Mouse (Mus musculus) lung, postnatal 0 days (tissue): ENCODE results near the gene Hist1h3g. TPM values are rescaled to one million over a fixed set of nuclear protein-coding genes. Genes with fewer than 3 reads are reported as not detected.
A peak's percentile ranks its signal among the peaks of the same experiment; 100 is the strongest.

Experiments used
- ATAC-seq: fragments of 200-750 bp; cut with Nextera tagmentation; 2 replicates; pipeline ENCODE4 v1.8.0; 2017; ENCODE audit warnings: moderate library complexity
- DNase-seq: peaks from one replicate; pipeline ENCODE4 v3.0.0-alpha.2; 2016; ENCODE audit warnings: low spot score
- H3K27ac ChIP-seq: fragments of 300-500 bp; sonication (generic); 2 replicates; pipeline ENCODE4 v1.5.1; 2014; ENCODE audit warnings: antibody characterized with exemption, mild to moderate bottlenecking, low read length, mixed read lengths
- H3K27me3 ChIP-seq: fragments of 300-500 bp; sonication (generic); replicated peaks from 2 replicates; pipeline ENCODE4 v1.6.1; 2014; ENCODE audit warnings: low read length, mixed read lengths; ENCODE audit not compliant: insufficient read depth
- H3K36me3 ChIP-seq: fragments of 300-500 bp; sonication (generic); 2 replicates; pipeline ENCODE4 v1.6.1; 2014; ENCODE audit warnings: low read length, mixed read lengths; ENCODE audit not compliant: insufficient read depth
- H3K4me1 ChIP-seq: fragments of 300-500 bp; sonication (generic); 2 replicates; pipeline ENCODE4 v1.6.1; 2014; ENCODE audit warnings: antibody characterized with exemption, low read depth, low read length, mixed read lengths; ENCODE audit not compliant: insufficient read depth
- H3K4me2 ChIP-seq: fragments of 300-500 bp; sonication (generic); replicated peaks from 2 replicates; pipeline ENCODE4 v1.6.1; 2014; ENCODE audit warnings: low read depth, mild to moderate bottlenecking, low read length, moderate library complexity, mixed read lengths
- H3K4me3 ChIP-seq: fragments of 300-500 bp; sonication (generic); 2 replicates; pipeline ENCODE4 v1.5.1; 2014; ENCODE audit warnings: low read depth, low read length
- H3K9ac ChIP-seq: fragments of 300-500 bp; sonication (generic); replicated peaks from 2 replicates; pipeline ENCODE4 v1.6.1; 2014; ENCODE audit warnings: low read depth, mild to moderate bottlenecking
- H3K9me3 ChIP-seq: fragments of 300-500 bp; sonication (generic); 2 replicates; pipeline ENCODE4 v1.6.1; 2016; ENCODE audit warnings: low read length, mixed read lengths
- CTCF ChIP-seq: IDR thresholded peaks from 2 replicates; pipeline ENCODE4 v1.5.1; 2016; ENCODE audit warnings: antibody characterized with exemption, mild to moderate bottlenecking
- EP300 ChIP-seq: IDR thresholded peaks from 2 replicates; pipeline ENCODE4 v1.6.1; 2016; ENCODE audit warnings: antibody characterized with exemption, mild to moderate bottlenecking, control low read depth
- WGBS: fragments of 180-500 bp; shearing (Covaris S2); extraction: QIAGEN DNeasy Blood & Tissue Kit; methylation state at CpG from one replicate; pipeline ENCODE4 v1.1.7; 2014; 5-methylcytosine and 5-hydroxymethylcytosine counted together
- polyA plus RNA-seq: library from polyadenylated mRNA; unstranded; fragments of >200 nt; fragmentation: Nextera tagmentation; extraction: Ambion mirVana; gene quantifications from 2 replicates; pipeline ENCODE4 v1.2.1, GENCODE M21; 2015

Gene Hist1h3g
- polyA plus RNA-seq, 1 experiment from 2014 or later: 0.80 TPM

DNA sequence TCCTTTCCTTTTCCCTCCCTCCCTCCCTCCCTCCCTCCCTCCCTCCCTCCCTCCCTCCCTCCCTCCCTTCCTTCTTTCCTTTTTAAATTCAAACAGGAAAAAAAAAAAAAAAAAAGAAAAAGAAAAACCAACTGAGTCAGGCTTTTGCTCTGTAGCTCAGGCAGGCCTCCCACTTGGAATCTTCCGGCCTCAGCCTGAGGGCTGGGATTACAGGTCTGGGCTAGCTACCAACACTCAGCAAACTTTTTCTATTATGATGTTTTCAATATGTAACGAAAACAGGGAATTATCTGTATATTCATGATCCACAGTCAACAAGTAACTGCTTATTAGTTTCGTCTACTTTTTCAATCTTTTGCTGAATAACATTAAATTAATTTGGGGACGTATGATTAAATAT, 32.3 kb upstream of the Hist1h3g start:
- DNase-seq (no peak), ATAC-seq (no peak)
- TF ChIP-seq EP300 (no peak), CTCF (no peak)
- no peak overlapping the region for H3K4me3 ChIP-seq
- WGBS: 66% methylated on average over 4 of the region's 4 CpGs
- no peak overlapping the region for H3K4me2 ChIP-seq
- H3K9me3 ChIP-seq: no peaks in the 10 kb centered on the region
- no peak overlapping the region for H3K27ac ChIP-seq
- no peaks in the 10 kb centered on the region for H3K4me1 ChIP-seq
- no peak overlapping the region for H3K9ac ChIP-seq
- no peaks in the 10 kb centered on the region for H3K36me3 ChIP-seq
- H3K27me3 ChIP-seq: no peaks in the 10 kb centered on the region

- WGBS: 6% methylated on average over 9 of the region's 9 CpGs
- no peak for ATAC-seq
- Histone ChIP-seq H3K4me3 (no peak overlapping the region), H3K9ac (no peak overlapping the region), H3K27ac (no peak overlapping the region), H3K4me2 (no peak overlapping the region), H3K9me3 (no peaks in the 10 kb centered on the region), H3K4me1 (no peaks in the 10 kb centered on the region), H3K36me3 (no peaks in the 10 kb centered on the region), H3K27me3 (no peaks in the 10 kb centered on the region)
- TF ChIP-seq EP300: no peak
- TF ChIP-seq CTCF: no peak
- DNase-seq: peak; percentile 44
These were observed 31.4 kb upstream of the Hist1h3g start for GRCm38 (mm10) chr13:23503797-23504196.

- Histone ChIP-seq H3K9me3 (no peaks in the 10 kb centered on the region), H3K4me3 (no peak overlapping the region), H3K27ac (no peak overlapping the region), H3K4me2 (no peak overlapping the region; the same call in 1 of the 2 replicates), H3K4me1 (no peaks in the 10 kb centered on the region), H3K9ac (no peak overlapping the region), H3K27me3 (no peaks in the 10 kb centered on the region), H3K36me3 (no peaks in the 10 kb centered on the region)
- 21% methylated on average over 14 of the region's 14 CpGs for WGBS
- ATAC-seq (no peak), DNase-seq (no peak)
- TF ChIP-seq CTCF (no peak), EP300 (no peak)
These were observed 29.4 kb upstream of the Hist1h3g start for GRCm38 (mm10) chr13:23505662-23506345.

DNA sequence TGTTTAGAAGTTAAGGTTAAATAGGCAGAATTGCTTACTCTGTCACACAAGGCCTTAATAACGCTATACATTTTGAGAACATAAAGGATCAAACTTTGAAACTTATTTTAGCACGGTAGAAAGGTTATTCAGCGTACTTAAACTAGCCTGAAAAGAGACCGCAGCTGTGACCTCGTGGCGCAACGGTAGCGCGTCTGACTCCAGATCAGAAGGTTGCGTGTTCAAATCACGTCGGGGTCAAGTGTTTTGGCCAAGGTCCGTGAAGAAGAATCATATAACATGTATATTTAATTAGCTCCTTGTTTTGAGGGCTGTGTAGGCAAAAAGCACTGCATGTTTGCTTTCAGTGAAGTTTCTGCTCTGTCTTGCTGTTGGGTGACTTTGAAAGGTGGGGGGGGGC, 28.9 kb upstream of the Hist1h3g start:
- no peaks in the 10 kb centered on the region for H3K27me3 ChIP-seq
- H3K36me3 ChIP-seq: no peaks in the 10 kb centered on the region
- 18% methylated on average over 13 of the region's 13 CpGs for WGBS
- TF ChIP-seq EP300 (no peak), CTCF (no peak)
- no peak overlapping the region for H3K4me3 ChIP-seq
- H3K9me3 ChIP-seq: no peaks in the 10 kb centered on the region
- H3K4me2 ChIP-seq: no peak overlapping the region; the same call in 1 of the 2 replicates
- DNase-seq (peak; percentile 33), ATAC-seq (no peak)
- H3K4me1 ChIP-seq: no peaks in the 10 kb centered on the region
- H3K27ac ChIP-seq: no peak overlapping the region
- no peak overlapping the region for H3K9ac ChIP-seq

DNA sequence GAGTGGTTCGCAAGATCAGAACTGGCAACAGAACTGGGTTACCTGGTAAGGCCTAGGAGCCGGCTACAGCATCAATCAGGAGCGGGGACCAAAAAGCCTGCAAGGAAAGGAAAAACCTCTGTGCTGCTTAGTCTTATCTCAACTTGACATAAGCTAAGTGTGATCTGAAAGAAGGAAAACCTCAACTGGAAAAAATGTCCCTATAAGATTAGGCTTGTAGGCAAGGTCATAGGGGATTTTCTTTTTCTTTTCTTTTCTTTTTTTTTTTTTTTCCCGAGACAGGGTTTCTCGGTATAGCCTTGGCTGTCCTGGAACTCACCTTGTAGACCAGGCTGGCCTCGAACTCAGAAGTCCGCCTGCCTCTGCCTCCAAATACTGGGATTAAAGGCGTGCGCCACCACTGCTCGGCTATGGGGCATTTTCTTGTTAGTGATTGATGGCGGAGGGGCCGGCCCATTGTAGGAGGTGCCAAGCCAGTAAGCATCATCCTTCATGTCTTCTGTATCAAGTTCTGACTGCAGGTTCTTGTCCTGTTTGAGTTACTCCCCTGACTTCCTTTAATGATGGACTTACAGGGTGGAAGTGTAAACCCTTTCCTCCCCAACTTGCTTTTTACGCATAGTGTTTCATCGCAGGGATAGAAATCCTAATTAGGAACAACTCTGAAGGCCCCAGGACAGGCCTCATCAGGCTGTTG, 28.3 kb upstream of the Hist1h3g start:
- H3K27me3 ChIP-seq: no peaks in the 10 kb centered on the region
- no peak for DNase-seq
- WGBS: 38% methylated on average over 14 of the region's 14 CpGs
- TF ChIP-seq EP300 (no peak), CTCF (no peak)
- no peaks in the 10 kb centered on the region for H3K9me3 ChIP-seq
- no peaks in the 10 kb centered on the region for H3K4me1 ChIP-seq
- no peak for ATAC-seq
- no peak overlapping the region for H3K4me3 ChIP-seq
- H3K27ac ChIP-seq: no peak overlapping the region
- H3K4me2 ChIP-seq: no peak overlapping the region
- H3K36me3 ChIP-seq: no peaks in the 10 kb centered on the region
- no peak overlapping the region for H3K9ac ChIP-seq

GRCm38 (mm10) chr13:23510127-23510526, 25.1 kb upstream of the Hist1h3g start:
- Histone ChIP-seq H3K4me2 (no peak overlapping the region), H3K27ac (no peak overlapping the region), H3K4me3 (no peak overlapping the region), H3K36me3 (no peaks in the 10 kb centered on the region), H3K27me3 (no peaks in the 10 kb centered on the region), H3K9me3 (no peaks in the 10 kb centered on the region), H3K4me1 (no peaks in the 10 kb centered on the region), H3K9ac (no peak overlapping the region)
- DNase-seq: no peak
- WGBS: 37% methylated on average over 1 of the region's 1 CpGs
- ATAC-seq: no peak
- TF ChIP-seq CTCF: no peak
- no peak for TF ChIP-seq EP300
